Mouse (Mus musculus) midbrain, embryonic 12.5 days (tissue): ENCODE measurements at regions not wholly inside any gene's neighbourhood (a gene's known extent, or its start where the extent isn't known, plus 50 kb on each side); places are given as distances from the start of the nearest gene placed in this dataset.

ENCODE experiments used
- ATAC-seq: fragments of 200-750 bp; cut with Nextera tagmentation; 2 replicates; pipeline ENCODE4 v1.8.0; 2017; ENCODE audit warnings: low read depth, moderate TSS enrichment, moderate library complexity; ENCODE audit not compliant: low FRiP score
- H3K27ac ChIP-seq: fragments of 300-500 bp; sonication (generic); replicated peaks from 2 replicates; pipeline ENCODE4 v1.5.1; 2016; ENCODE audit warnings: mild to moderate bottlenecking
- H3K27me3 ChIP-seq: fragments of 300-500 bp; sonication (generic); 2 replicates; pipeline ENCODE4 v1.6.1; 2016; ENCODE audit warnings: mild to moderate bottlenecking
- H3K36me3 ChIP-seq: fragments of 300-500 bp; sonication (generic); 2 replicates; pipeline ENCODE4 v1.6.1; 2016
- H3K4me1 ChIP-seq: fragments of 300-500 bp; sonication (generic); 2 replicates; pipeline ENCODE4 v1.6.1; 2016
- H3K4me2 ChIP-seq: fragments of 300-500 bp; sonication (generic); replicated peaks from 2 replicates; pipeline ENCODE4 v1.6.1; 2016; ENCODE audit warnings: mild to moderate bottlenecking, moderate library complexity
- H3K4me3 ChIP-seq: fragments of 300-500 bp; sonication (generic); 2 replicates; pipeline ENCODE4 v1.5.1; 2016; ENCODE audit warnings: mild to moderate bottlenecking
- H3K9ac ChIP-seq: fragments of 300-500 bp; sonication (generic); replicated peaks from 2 replicates; pipeline ENCODE4 v1.6.1; 2016; ENCODE audit warnings: mild to moderate bottlenecking, moderate library complexity
- H3K9me3 ChIP-seq: fragments of 300-500 bp; sonication (generic); 2 replicates; pipeline ENCODE4 v1.6.1; 2016; ENCODE audit warnings: mild to moderate bottlenecking
- WGBS: fragments of 180-500 bp; shearing (Covaris S2); methylation state at CpG from one replicate; pipeline ENCODE4 v1.1.7; 2016; 5-methylcytosine and 5-hydroxymethylcytosine counted together

GRCm38 (mm10) chr3:103493623-103494022 is 81.4 kb upstream of the Syt6 start:
- Histone ChIP-seq H3K4me3 (no peak overlapping the region), H3K27ac (no peak overlapping the region), H3K27me3 (no peaks in the 10 kb centered on the region), H3K9ac (no peak overlapping the region), H3K4me1 (no peaks in the 10 kb centered on the region; the same call in 1 of the 2 replicates), H3K36me3 (no peaks in the 10 kb centered on the region), H3K9me3 (no peaks in the 10 kb centered on the region), H3K4me2 (no peak overlapping the region)
- 97% methylated on average over 1 of the region's 1 CpGs for WGBS
- no peak for ATAC-seq

- Histone ChIP-seq H3K9me3 (no peaks in the 10 kb centered on the region), H3K9ac (no peak overlapping the region), H3K27me3 (no peaks in the 10 kb centered on the region), H3K27ac (no peak overlapping the region), H3K4me1 (no peaks in the 10 kb centered on the region; the same call in 1 of the 2 replicates), H3K36me3 (no peaks in the 10 kb centered on the region), H3K4me3 (no peak overlapping the region), H3K4me2 (no peak overlapping the region)
- WGBS: 85% methylated on average over 3 of the region's 3 CpGs
- ATAC-seq: no peak
These were observed 81.0 kb upstream of the Syt6 start for GRCm38 (mm10) chr3:103494043-103494442.

- H3K27me3 ChIP-seq: no peaks in the 10 kb centered on the region
- no peak overlapping the region for H3K27ac ChIP-seq
- H3K4me2 ChIP-seq: no peak overlapping the region
- no peak overlapping the region for H3K4me3 ChIP-seq
- ATAC-seq: no peak
- no peaks in the 10 kb centered on the region for H3K9me3 ChIP-seq
- WGBS: 80% methylated on average over 6 of the region's 6 CpGs
- no peak overlapping the region for H3K9ac ChIP-seq
- no peaks in the 10 kb centered on the region; the same call in 1 of the 2 replicates for H3K4me1 ChIP-seq
- no peaks in the 10 kb centered on the region for H3K36me3 ChIP-seq
These were observed 78.9 kb upstream of the Syt6 start for GRCm38 (mm10) chr3:103496083-103496482.

GRCm38 (mm10) chr3:103496683-103497082 is 78.3 kb upstream of the Syt6 start:
- Histone ChIP-seq H3K4me2 (no peak overlapping the region), H3K4me1 (no peaks in the 10 kb centered on the region; the same call in 1 of the 2 replicates), H3K27me3 (no peaks in the 10 kb centered on the region), H3K27ac (no peak overlapping the region), H3K36me3 (no peaks in the 10 kb centered on the region), H3K4me3 (no peak overlapping the region), H3K9ac (no peak overlapping the region), H3K9me3 (no peaks in the 10 kb centered on the region)
- WGBS: 26% methylated on average over 3 of the region's 3 CpGs
- no peak for ATAC-seq

GRCm38 (mm10) chr3:103497696-103498095 is 77.3 kb upstream of the Syt6 start:
- Histone ChIP-seq H3K4me3 (no peak overlapping the region), H3K9ac (no peak overlapping the region), H3K27me3 (no peaks in the 10 kb centered on the region), H3K4me1 (no peaks in the 10 kb centered on the region; the same call in 1 of the 2 replicates), H3K4me2 (no peak overlapping the region), H3K36me3 (no peaks in the 10 kb centered on the region), H3K9me3 (no peaks in the 10 kb centered on the region), H3K27ac (no peak overlapping the region)
- ATAC-seq: no peak
- 86% methylated on average over 3 of the region's 3 CpGs for WGBS

- no peak for ATAC-seq
These were observed 76.6 kb upstream of the Syt6 start for GRCm38 (mm10) chr3:103498458-103498857.

GRCm38 (mm10) chr3:103499801-103500200 is 75.2 kb upstream of the Syt6 start:
- WGBS: 91% methylated on average over 1 of the region's 1 CpGs

More at GRCm38 (mm10) chr3:103498458-103498857, 76.6 kb upstream of the Syt6 start:
- Histone ChIP-seq H3K4me1 (no peaks in the 10 kb centered on the region; the same call in 1 of the 2 replicates), H3K4me3 (no peak overlapping the region), H3K36me3 (no peaks in the 10 kb centered on the region), H3K4me2 (no peak overlapping the region), H3K27me3 (no peaks in the 10 kb centered on the region), H3K9ac (no peak overlapping the region), H3K27ac (no peak overlapping the region), H3K9me3 (no peaks in the 10 kb centered on the region)
- WGBS: 80% methylated on average over 4 of the region's 4 CpGs

GRCm38 (mm10) chr3:103500366-103500765 is 74.7 kb upstream of the Syt6 start:
- H3K4me3 ChIP-seq: no peak overlapping the region
- H3K27me3 ChIP-seq: no peaks in the 10 kb centered on the region
- WGBS: 76% methylated on average over 4 of the region's 4 CpGs
- no peaks in the 10 kb centered on the region for H3K9me3 ChIP-seq
- H3K36me3 ChIP-seq: no peaks in the 10 kb centered on the region
- no peak overlapping the region for H3K9ac ChIP-seq
- H3K4me1 ChIP-seq: no peaks in the 10 kb centered on the region; the same call in 1 of the 2 replicates
- ATAC-seq: no peak
- H3K4me2 ChIP-seq: no peak overlapping the region
- no peak overlapping the region for H3K27ac ChIP-seq

More at GRCm38 (mm10) chr3:103499801-103500200, 75.2 kb upstream of the Syt6 start:
- Histone ChIP-seq H3K9me3 (no peaks in the 10 kb centered on the region), H3K9ac (no peak overlapping the region), H3K4me1 (no peaks in the 10 kb centered on the region; the same call in 1 of the 2 replicates), H3K27me3 (no peaks in the 10 kb centered on the region), H3K27ac (no peak overlapping the region), H3K4me2 (no peak overlapping the region), H3K36me3 (no peaks in the 10 kb centered on the region), H3K4me3 (no peak overlapping the region)
- ATAC-seq: no peak

GRCm38 (mm10) chr3:103504160-103504559 is 70.9 kb upstream of the Syt6 start:
- H3K27me3 ChIP-seq: no peaks in the 10 kb centered on the region
- H3K27ac ChIP-seq: no peak overlapping the region
- H3K9me3 ChIP-seq: no peaks in the 10 kb centered on the region
- no peak overlapping the region for H3K9ac ChIP-seq
- 94% methylated on average over 3 of the region's 3 CpGs for WGBS
- no peak overlapping the region for H3K4me3 ChIP-seq
- no peak for ATAC-seq
- no peaks in the 10 kb centered on the region for H3K36me3 ChIP-seq
- no peak overlapping the region for H3K4me2 ChIP-seq
- H3K4me1 ChIP-seq: no peaks in the 10 kb centered on the region

GRCm38 (mm10) chr3:103513411-103513810 is 61.6 kb upstream of the Syt6 start:
- Histone ChIP-seq H3K9ac (no peak overlapping the region), H3K9me3 (no peaks in the 10 kb centered on the region), H3K36me3 (no peaks in the 10 kb centered on the region), H3K4me3 (no peak overlapping the region), H3K4me1 (no peaks in the 10 kb centered on the region), H3K27me3 (no peaks in the 10 kb centered on the region), H3K4me2 (no peak overlapping the region), H3K27ac (no peak overlapping the region)
- ATAC-seq: no peak
- 79% methylated on average over 6 of the region's 6 CpGs for WGBS

GRCm38 (mm10) chr3:103514061-103514460 is 61.0 kb upstream of the Syt6 start:
- no peak overlapping the region for H3K9ac ChIP-seq
- no peaks in the 10 kb centered on the region for H3K36me3 ChIP-seq
- no peaks in the 10 kb centered on the region for H3K9me3 ChIP-seq
- H3K4me1 ChIP-seq: no peaks in the 10 kb centered on the region
- no peak overlapping the region for H3K4me2 ChIP-seq
- no peaks in the 10 kb centered on the region for H3K27me3 ChIP-seq
- no peak overlapping the region for H3K27ac ChIP-seq
- no peak for ATAC-seq
- 76% methylated on average over 7 of the region's 7 CpGs for WGBS
- no peak overlapping the region for H3K4me3 ChIP-seq

- WGBS: 76% methylated on average over 5 of the region's 5 CpGs
- no peaks in the 10 kb centered on the region for H3K9me3 ChIP-seq
These were observed 59.1 kb upstream of the Syt6 start for GRCm38 (mm10) chr3:103515946-103516345.

More at GRCm38 (mm10) chr3:103515946-103516345, 59.1 kb upstream of the Syt6 start:
- Histone ChIP-seq H3K4me3 (no peak overlapping the region), H3K4me1 (no peaks in the 10 kb centered on the region), H3K9ac (no peak overlapping the region), H3K27ac (no peak overlapping the region), H3K4me2 (no peak overlapping the region), H3K36me3 (no peaks in the 10 kb centered on the region), H3K27me3 (no peaks in the 10 kb centered on the region)
- ATAC-seq: no peak
